Mouse (Mus musculus): ENCODE measurements around the gene Gm11627.

DNA sequence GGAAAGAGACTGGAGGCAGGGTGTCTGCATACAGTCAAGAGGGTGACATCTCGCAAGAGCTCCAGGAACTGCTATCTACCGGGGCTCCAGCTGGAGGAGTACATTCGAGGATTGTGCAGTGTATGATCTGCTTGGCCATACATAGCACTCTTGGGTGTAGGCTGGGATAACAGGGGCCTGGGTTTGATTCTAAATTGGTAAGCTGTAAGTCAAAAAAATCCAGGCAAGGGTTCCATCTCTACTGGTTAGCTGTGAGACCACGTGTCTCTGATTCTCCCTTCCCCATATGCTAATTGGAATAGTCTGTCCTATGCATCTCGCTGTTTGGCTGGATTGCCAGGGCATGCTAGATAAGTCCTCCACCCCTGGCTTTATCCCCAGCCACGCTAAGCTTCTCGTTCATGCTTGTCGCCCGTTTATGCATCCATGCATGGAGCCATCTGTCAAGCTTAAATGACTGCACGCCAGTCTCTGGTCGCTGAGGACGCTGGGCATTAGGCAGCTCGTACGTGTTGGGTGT is 45.7 kb upstream of the Gm11627 start:
- no peak for TF ChIP-seq CTCF (IDR thresholded peaks at IDR 0.05; ENCODE audit: low read depth)
- no peak for TF ChIP-seq EP300 (IDR thresholded peaks at IDR 0.05; ENCODE audit: low read depth)
